In the genomic region with DNA sequence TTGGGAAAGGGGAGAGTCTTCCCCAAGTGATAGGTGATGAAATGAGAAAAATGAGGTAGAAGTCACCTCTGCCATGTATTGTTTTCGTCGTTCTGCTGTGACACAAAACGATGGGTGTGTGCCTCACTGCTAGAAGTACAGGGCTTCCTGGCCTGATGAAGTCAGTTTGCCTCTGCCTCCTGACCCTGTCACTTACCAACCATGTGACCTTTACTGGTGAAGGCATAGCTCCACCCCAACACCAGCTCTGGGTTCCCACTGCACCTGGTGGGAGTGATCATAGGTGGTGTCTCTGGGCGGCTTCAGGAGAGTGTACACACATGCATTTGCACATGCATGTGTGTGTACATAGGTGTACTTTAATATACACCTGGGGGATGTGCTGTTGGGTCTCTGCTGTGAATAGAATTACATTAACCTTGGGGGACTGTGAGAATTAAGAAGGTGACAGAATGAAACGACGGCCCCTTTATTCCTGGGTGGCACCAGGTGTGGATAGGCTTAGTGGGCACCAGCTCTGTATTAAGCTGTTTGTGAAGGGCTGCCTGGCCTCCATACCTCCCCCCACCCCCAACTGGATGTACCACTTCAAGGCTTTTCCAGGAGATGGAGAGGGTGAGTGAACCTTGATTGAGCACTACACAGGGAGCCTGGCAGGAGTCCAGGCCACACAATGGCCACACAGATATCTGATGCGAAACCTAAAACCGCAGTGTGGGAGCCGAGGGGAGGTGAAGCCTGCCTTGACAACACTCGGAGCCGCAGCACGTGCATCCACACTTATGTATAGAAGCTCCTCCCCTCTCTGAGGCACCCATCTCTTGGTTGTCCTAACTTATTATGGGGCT, we compare ENCODE assay signal across 9 mouse cellular contexts.
DNase-seq lines count a peak whose midpoint lies in the region; ATAC-seq lines count a peak whose summit lies in the region.
"Had no signal": no experiment of that assay in that cellular context is flagged by ENCODE, and none has a peak within 500 bp of the region (broad histone marks: within the 10 kb centered on the region; RNA-seq: fewer than 3 reads in every experiment).

No protein-coding gene starts in this region.

- peaks cover 3% of the 10 kb centered on the region; the same call in 1 of the 2 replicates for H3K4me1 ChIP-seq in heart, embryonic 16.5 days (ENCODE audit: control insufficient read depth, insufficient read depth, low read length)
- H3K4me1 ChIP-seq in neural tube, embryonic 13.5 days (replicated peaks): no peaks in the 10 kb centered on the region; the same call in 1 of the 2 replicates
- H3K4me1 ChIP-seq in neural tube, embryonic 15.5 days: no peaks in the 10 kb centered on the region
- H3K4me1 ChIP-seq in neural tube, embryonic 14.5 days (ENCODE audit: control insufficient read depth, insufficient read depth, low read length): no peaks in the 10 kb centered on the region

- H3K4me2 ChIP-seq in heart, embryonic 16.5 days (ENCODE audit: low read depth, low read length): peak overlapping the region; percentile 34; the same call in 1 of the 2 replicates
- H3K4me2 ChIP-seq in neural tube, embryonic 13.5 days: no peak overlapping the region
- H3K4me2 ChIP-seq in neural tube, embryonic 15.5 days: no peak overlapping the region
- no peak overlapping the region for H3K4me2 ChIP-seq in neural tube, embryonic 14.5 days (ENCODE audit: low read depth, low read length)

- no peak overlapping the region for H3K9ac ChIP-seq in heart, embryonic 16.5 days (ENCODE audit: low read length)
- no peak overlapping the region for H3K9ac ChIP-seq in neural tube, embryonic 13.5 days
- H3K9ac ChIP-seq in neural tube, embryonic 15.5 days (replicated peaks): no peak overlapping the region
- no peak overlapping the region for H3K9ac ChIP-seq in neural tube, embryonic 14.5 days (replicated peaks; ENCODE audit: low read depth, low read length)

- DNase-seq in heart, adult 9 months (ENCODE audit: low spot score in 2 of 2): no peak
- peak; percentile 36 for DNase-seq in forelimb bud, embryonic 11.5 days (ENCODE audit: low read depth, low spot score)
- no peak for DNase-seq in adipocyte (ENCODE audit: low spot score)
- DNase-seq: cerebellum, adult 9-11 months had no signal

- no peak overlapping the region for H3K27ac ChIP-seq in heart, embryonic 16.5 days (ENCODE audit: low read length)
- no peak overlapping the region for H3K27ac ChIP-seq in neural tube, embryonic 13.5 days (replicated peaks)
- no peak overlapping the region for H3K27ac ChIP-seq in neural tube, embryonic 15.5 days (replicated peaks)
- no peak overlapping the region for H3K27ac ChIP-seq in neural tube, embryonic 14.5 days (ENCODE audit: low read depth, low read length)

- H3K27me3 ChIP-seq in heart, embryonic 16.5 days (ENCODE audit: control insufficient read depth, insufficient read depth, low read length): no peaks in the 10 kb centered on the region
- H3K27me3 ChIP-seq in neural tube, embryonic 13.5 days: no peaks in the 10 kb centered on the region
- H3K27me3 ChIP-seq in neural tube, embryonic 15.5 days (replicated peaks): no peaks in the 10 kb centered on the region
- H3K27me3 ChIP-seq in neural tube, embryonic 14.5 days (ENCODE audit: control insufficient read depth, insufficient read depth, low read length): no peaks in the 10 kb centered on the region
- H3K27me3 ChIP-seq: Patski had no signal

- H3K4me3 ChIP-seq in heart, embryonic 16.5 days (ENCODE audit: low read length): no peak overlapping the region
- H3K4me3 ChIP-seq in neural tube, embryonic 13.5 days: no peak overlapping the region
- H3K4me3 ChIP-seq in neural tube, embryonic 15.5 days (replicated peaks): no peak overlapping the region
- H3K4me3 ChIP-seq in neural tube, embryonic 14.5 days (ENCODE audit: low read depth, low read length): no peak overlapping the region

- 38% methylated on average over 12 of the region's 12 CpGs for WGBS in heart, embryonic 16.5 days
- 57% methylated on average over 12 of the region's 12 CpGs for WGBS in neural tube, embryonic 13.5 days
- WGBS in neural tube, embryonic 15.5 days: 60% methylated on average over 12 of the region's 12 CpGs
- WGBS in neural tube, embryonic 14.5 days: 55% methylated on average over 12 of the region's 12 CpGs

- ATAC-seq in heart, embryonic 16.5 days (replicated peaks; ENCODE audit: extremely low read depth, insufficient read depth, low FRiP score): no peak; the same call in 1 of the 2 replicates
- ATAC-seq in neural tube, embryonic 13.5 days (ENCODE audit: low read depth): peak; percentile 11; the same call in 1 of the 2 replicates
- no peak for ATAC-seq in neural tube, embryonic 15.5 days (ENCODE audit: low FRiP score)
- peak; percentile 14; the same call in 1 of the 2 replicates for ATAC-seq in neural tube, embryonic 14.5 days (ENCODE audit: low read depth)
- ATAC-seq: Patski had no signal

- H3K9me3 ChIP-seq in heart, embryonic 16.5 days (replicated peaks; ENCODE audit: control insufficient read depth, low read length): no peaks in the 10 kb centered on the region
- no peaks in the 10 kb centered on the region for H3K9me3 ChIP-seq in neural tube, embryonic 13.5 days
- no peaks in the 10 kb centered on the region for H3K9me3 ChIP-seq in neural tube, embryonic 15.5 days (replicated peaks)
- no peaks in the 10 kb centered on the region for H3K9me3 ChIP-seq in neural tube, embryonic 14.5 days (ENCODE audit: control insufficient read depth, low read length)

- no peaks in the 10 kb centered on the region for H3K36me3 ChIP-seq in heart, embryonic 16.5 days (ENCODE audit: control insufficient read depth, insufficient read depth)
- H3K36me3 ChIP-seq in neural tube, embryonic 13.5 days: no peaks in the 10 kb centered on the region
- no peaks in the 10 kb centered on the region for H3K36me3 ChIP-seq in neural tube, embryonic 15.5 days
- no peaks in the 10 kb centered on the region for H3K36me3 ChIP-seq in neural tube, embryonic 14.5 days (ENCODE audit: control insufficient read depth, insufficient read depth, low read length)

Comparison
In these comparisons a context has a peak if more than half of its experiments do, and no peak if none do; other contexts are left out.
1. ATAC-seq: peak in neural tube, embryonic 13.5 days (single experiment) and neural tube, embryonic 14.5 days (single experiment); none in heart, embryonic 16.5 days (single experiment) and neural tube, embryonic 15.5 days (single experiment).